Mouse (Mus musculus) intestine, embryonic 14.5 days (tissue): ENCODE data around the gene Pon2. TPM values are rescaled to one million over a fixed set of nuclear protein-coding genes. Genes with fewer than 3 reads are reported as not detected.

Experiments
- ATAC-seq: fragments of 200-750 bp; cut with Nextera tagmentation; replicated peaks from 2 replicates; pipeline ENCODE4 v1.8.0; 2017; ENCODE audit warnings: low read depth, moderate number of reproducible peaks, moderate TSS enrichment, moderate library complexity; ENCODE audit not compliant: low FRiP score, low TSS enrichment
- DNase-seq: peaks from one replicate; pipeline ENCODE4 v3.0.0-alpha.2; 2018; ENCODE audit warnings: low spot score
- H3K27ac ChIP-seq: fragments of 300-500 bp; sonication (generic); 2 replicates; pipeline ENCODE4 v1.5.1; 2014; ENCODE audit warnings: low read depth, mild to moderate bottlenecking, control low read depth
- H3K27me3 ChIP-seq: fragments of 300-500 bp; sonication (generic); replicated peaks from 2 replicates; pipeline ENCODE4 v1.6.1; 2014; ENCODE audit warnings: low read length, control low read depth; ENCODE audit not compliant: control insufficient read depth, insufficient read depth
- H3K36me3 ChIP-seq: fragments of 300-500 bp; sonication (generic); 2 replicates; pipeline ENCODE4 v1.6.1; 2014; ENCODE audit warnings: low read length, control low read depth; ENCODE audit not compliant: control insufficient read depth, insufficient read depth
- H3K4me1 ChIP-seq: fragments of 300-500 bp; sonication (generic); replicated peaks from 2 replicates; pipeline ENCODE4 v1.6.1; 2014; ENCODE audit warnings: low read length, control low read depth, mixed read lengths; ENCODE audit not compliant: control insufficient read depth, insufficient read depth
- H3K4me2 ChIP-seq: fragments of 300-500 bp; sonication (generic); 2 replicates; pipeline ENCODE4 v1.6.1; 2014; ENCODE audit warnings: low read length
- H3K4me3 ChIP-seq: fragments of 300-500 bp; sonication (generic); 2 replicates; pipeline ENCODE4 v1.5.1; 2014; ENCODE audit warnings: low read depth, low read length, control low read depth, mixed read lengths
- H3K9ac ChIP-seq: fragments of 300-500 bp; sonication (generic); 2 replicates; pipeline ENCODE4 v1.6.1; 2014; ENCODE audit warnings: mild to moderate bottlenecking, low read length
- H3K9me3 ChIP-seq: fragments of 300-500 bp; sonication (generic); 2 replicates; pipeline ENCODE4 v1.6.1; 2016; ENCODE audit warnings: low read length, control low read depth; ENCODE audit not compliant: control insufficient read depth
- WGBS: fragments of 180-500 bp; shearing (Covaris S2); extraction: QIAGEN DNeasy Blood & Tissue Kit; methylation state at CpG from one replicate; pipeline ENCODE4 v1.1.7; 2014; 5-methylcytosine and 5-hydroxymethylcytosine counted together
- polyA plus RNA-seq: library from polyadenylated mRNA; unstranded; fragments of >200 nt; fragmentation: Nextera tagmentation; extraction: Ambion mirVana; gene quantifications from 2 replicates; pipeline ENCODE4 v1.2.1, GENCODE M21; 2014

Pon2 gene
- polyA plus RNA-seq, 1 experiment from 2014 or later: 35.9 TPM

DNA sequence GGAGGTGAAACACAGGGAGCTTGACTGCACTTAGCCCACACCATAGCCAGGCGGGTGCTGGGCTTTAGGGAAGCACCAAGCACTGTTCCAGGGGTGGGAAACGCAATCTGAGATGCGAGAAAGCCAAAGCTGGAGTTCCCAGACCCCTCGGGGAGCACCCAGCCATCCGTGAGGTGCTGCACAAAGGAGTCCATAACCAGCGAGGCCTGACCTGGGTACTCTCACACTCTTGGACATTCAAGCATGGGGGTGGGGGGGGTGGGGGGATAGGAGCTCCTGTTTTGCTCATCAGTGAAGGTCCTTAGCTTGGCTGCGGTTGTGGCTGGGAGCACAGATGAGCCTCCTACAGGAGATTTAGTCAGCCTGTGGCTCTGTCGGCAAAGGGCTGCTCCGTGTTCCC, 18.4 kb upstream of the Pon2 start:
- Histone ChIP-seq H3K27me3 (no peaks in the 10 kb centered on the region), H3K9me3 (no peaks in the 10 kb centered on the region), H3K4me2 (no peak overlapping the region), H3K36me3 (no peaks in the 10 kb centered on the region), H3K9ac (no peak overlapping the region), H3K4me1 (no peaks in the 10 kb centered on the region), H3K4me3 (no peak overlapping the region), H3K27ac (no peak overlapping the region)
- no peak for DNase-seq
- WGBS: 91% methylated on average over 9 of the region's 9 CpGs
- no peak for ATAC-seq

DNA sequence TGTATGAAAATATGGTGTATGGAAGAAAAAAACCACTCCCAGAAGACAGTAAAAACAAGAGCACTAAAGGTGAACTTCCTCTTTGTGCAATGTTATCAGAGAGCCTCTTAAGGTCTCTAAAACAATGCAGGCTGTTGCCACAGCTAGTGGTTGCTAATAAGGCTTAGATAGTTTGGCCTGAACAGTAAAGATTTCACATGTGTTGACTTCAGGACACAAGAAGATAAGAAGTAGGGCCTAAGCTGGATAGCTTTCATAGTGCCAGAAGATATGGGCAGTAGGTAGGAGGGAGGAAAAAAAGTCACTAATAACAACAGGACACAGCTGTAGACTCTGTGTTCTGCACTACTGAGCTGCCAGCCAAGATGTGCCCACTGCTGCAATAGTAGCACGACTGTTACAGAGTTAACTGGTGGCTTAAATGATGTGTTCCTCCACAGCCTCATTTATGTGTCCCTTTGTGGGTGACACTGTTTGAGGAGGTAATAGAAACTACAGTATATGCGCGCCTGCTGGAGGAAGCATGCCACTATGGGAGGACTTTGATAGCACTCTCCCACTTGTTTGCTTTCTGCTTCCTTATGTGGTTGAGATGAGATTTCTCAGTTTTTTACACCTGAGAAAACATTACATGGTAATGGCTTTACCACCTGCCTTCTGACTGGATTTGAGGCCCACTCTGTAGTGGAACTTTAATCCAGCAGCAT, 17.0 kb upstream of the Pon2 start:
- Histone ChIP-seq H3K4me3 (no peak overlapping the region), H3K36me3 (no peaks in the 10 kb centered on the region), H3K9me3 (no peaks in the 10 kb centered on the region), H3K27me3 (no peaks in the 10 kb centered on the region), H3K27ac (no peak overlapping the region), H3K4me2 (no peak overlapping the region), H3K9ac (no peak overlapping the region), H3K4me1 (no peaks in the 10 kb centered on the region)
- 84% methylated on average over 3 of the region's 3 CpGs for WGBS
- no peak for DNase-seq
- ATAC-seq: no peak

DNA sequence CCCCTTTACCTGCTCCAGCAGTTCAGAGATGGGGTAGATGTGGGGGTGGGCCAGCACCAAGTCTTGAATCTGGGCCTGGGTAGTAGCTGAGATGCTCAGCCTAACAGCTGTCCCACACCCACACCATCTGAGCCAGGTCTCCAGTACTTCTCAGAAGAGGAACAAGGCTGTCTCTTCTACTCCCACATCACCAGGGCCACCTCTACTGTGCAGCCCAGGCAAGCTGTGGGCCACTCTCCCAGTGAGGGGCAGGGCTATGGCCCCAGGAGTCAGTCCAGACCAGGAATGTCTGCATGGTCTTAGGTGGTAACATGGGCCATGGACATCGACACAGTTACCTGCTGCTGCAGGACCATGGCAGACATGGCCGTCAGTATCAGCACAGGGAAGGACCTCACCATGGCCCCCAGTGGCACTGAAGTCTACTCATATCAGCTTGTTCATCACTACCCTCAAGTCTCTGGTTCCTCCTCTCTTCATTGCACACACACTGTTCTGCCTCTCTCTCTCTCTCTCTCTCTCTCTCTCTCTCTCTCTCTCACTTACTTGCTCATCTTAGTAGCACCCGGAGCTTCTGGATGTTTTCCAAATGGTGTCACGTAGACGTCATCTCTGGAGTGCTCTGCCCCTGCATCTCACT, 15.8 kb upstream of the Pon2 start:
- WGBS: 81% methylated on average over 5 of the region's 5 CpGs
- DNase-seq (no peak), ATAC-seq (no peak)
- no peak overlapping the region for H3K4me2 ChIP-seq
- no peak overlapping the region for H3K9ac ChIP-seq
- no peaks in the 10 kb centered on the region for H3K27me3 ChIP-seq
- no peak overlapping the region for H3K4me3 ChIP-seq
- no peak overlapping the region for H3K27ac ChIP-seq
- H3K9me3 ChIP-seq: no peaks in the 10 kb centered on the region
- no peaks in the 10 kb centered on the region for H3K4me1 ChIP-seq
- no peaks in the 10 kb centered on the region for H3K36me3 ChIP-seq

GRCm38 (mm10) chr6:5310491-5310890, 12.2 kb upstream of the Pon2 start:
- Histone ChIP-seq H3K4me1 (no peaks in the 10 kb centered on the region), H3K4me2 (no peak overlapping the region), H3K9me3 (no peaks in the 10 kb centered on the region), H3K27me3 (no peaks in the 10 kb centered on the region), H3K27ac (no peak overlapping the region), H3K36me3 (no peaks in the 10 kb centered on the region), H3K9ac (no peak overlapping the region), H3K4me3 (no peak overlapping the region)
- DNase-seq (no peak), ATAC-seq (no peak)
- 84% methylated on average over 3 of the region's 3 CpGs for WGBS

- Histone ChIP-seq H3K9me3 (no peaks in the 10 kb centered on the region), H3K27ac (no peak overlapping the region), H3K4me2 (no peak overlapping the region), H3K9ac (no peak overlapping the region), H3K36me3 (no peaks in the 10 kb centered on the region), H3K4me3 (no peak overlapping the region), H3K4me1 (no peaks in the 10 kb centered on the region), H3K27me3 (no peaks in the 10 kb centered on the region)
- ATAC-seq (no peak), DNase-seq (no peak)
- 75% methylated on average over 7 of the region's 7 CpGs for WGBS
These were observed 11.4 kb upstream of the Pon2 start for GRCm38 (mm10) chr6:5309595-5310197.

DNA sequence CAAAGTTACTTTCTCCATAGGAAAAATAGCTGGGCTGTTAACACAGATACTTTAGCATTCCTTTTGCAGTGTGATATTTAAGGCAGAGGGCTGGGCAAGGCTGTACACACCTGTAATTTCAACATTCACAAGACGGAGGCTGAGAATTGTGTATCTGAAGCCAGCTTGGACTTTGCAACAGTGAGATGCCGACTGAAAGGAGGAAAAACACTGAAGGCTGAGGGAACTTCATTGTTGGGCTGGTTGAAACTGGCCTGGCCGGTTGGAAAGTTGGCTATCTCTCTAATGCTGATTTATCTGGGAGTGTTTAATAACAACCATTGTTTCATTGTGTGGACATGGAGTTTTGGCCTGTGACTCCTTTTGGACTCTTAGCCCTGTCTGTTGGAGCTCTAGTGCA, 7.7 kb upstream of the Pon2 start:
- Histone ChIP-seq H3K4me2 (no peak overlapping the region), H3K27me3 (no peaks in the 10 kb centered on the region), H3K9me3 (no peaks in the 10 kb centered on the region), H3K36me3 (no peaks in the 10 kb centered on the region), H3K9ac (no peak overlapping the region), H3K4me3 (no peak overlapping the region), H3K27ac (no peak overlapping the region), H3K4me1 (no peaks in the 10 kb centered on the region)
- DNase-seq (no peak), ATAC-seq (no peak)
- WGBS: 62% methylated on average over 3 of the region's 3 CpGs

DNA sequence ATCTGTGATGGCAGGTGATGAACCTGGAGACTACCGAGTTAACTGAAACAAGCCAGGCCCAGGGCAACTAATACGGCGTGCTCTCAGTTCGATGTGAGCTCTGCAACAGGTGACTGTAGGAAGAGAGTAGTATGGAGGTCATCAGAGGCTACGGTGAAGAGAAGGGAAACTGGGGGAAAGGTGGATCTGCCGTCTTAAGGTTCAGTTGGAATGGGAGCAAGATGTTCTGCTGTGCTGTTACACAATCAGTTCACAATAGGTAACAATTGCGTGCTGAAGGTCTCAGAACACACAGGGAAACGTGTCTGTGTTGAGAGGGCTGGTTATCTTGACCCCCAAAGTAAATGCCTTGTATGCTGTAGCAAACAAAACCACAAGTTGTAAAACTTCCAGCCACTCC, 6.7 kb upstream of the Pon2 start:
- H3K27ac ChIP-seq: no peak overlapping the region
- DNase-seq: no peak
- no peak overlapping the region for H3K4me2 ChIP-seq
- H3K27me3 ChIP-seq: no peaks in the 10 kb centered on the region
- no peaks in the 10 kb centered on the region for H3K36me3 ChIP-seq
- H3K9me3 ChIP-seq: no peaks in the 10 kb centered on the region
- no peaks in the 10 kb centered on the region for H3K4me1 ChIP-seq
- 82% methylated on average over 8 of the region's 8 CpGs for WGBS
- ATAC-seq: no peak
- no peak overlapping the region for H3K4me3 ChIP-seq
- H3K9ac ChIP-seq: no peak overlapping the region

GRCm38 (mm10) chr6:5300629-5301028, 2.4 kb upstream of the Pon2 start:
- H3K27ac ChIP-seq: no peak overlapping the region
- no peaks in the 10 kb centered on the region for H3K27me3 ChIP-seq
- H3K4me3 ChIP-seq: no peak overlapping the region
- DNase-seq (no peak), ATAC-seq (no peak)
- H3K4me1 ChIP-seq: no peaks in the 10 kb centered on the region
- H3K9me3 ChIP-seq: no peaks in the 10 kb centered on the region
- WGBS: 89% methylated on average over 8 of the region's 8 CpGs
- no peak overlapping the region for H3K4me2 ChIP-seq
- no peaks in the 10 kb centered on the region for H3K36me3 ChIP-seq
- no peak overlapping the region for H3K9ac ChIP-seq

- H3K4me1 ChIP-seq: no peaks in the 10 kb centered on the region
- no peaks in the 10 kb centered on the region for H3K36me3 ChIP-seq
- WGBS: 63% methylated on average over 5 of the region's 5 CpGs
- H3K4me2 ChIP-seq: no peak overlapping the region
- ATAC-seq (no peak), DNase-seq (no peak)
- H3K27ac ChIP-seq: no peak overlapping the region
- no peak overlapping the region for H3K4me3 ChIP-seq
- no peak overlapping the region for H3K9ac ChIP-seq
- no peaks in the 10 kb centered on the region for H3K27me3 ChIP-seq
- no peaks in the 10 kb centered on the region for H3K9me3 ChIP-seq
These were observed 1.3 kb upstream of the Pon2 start for GRCm38 (mm10) chr6:5299561-5299960.
